Mouse (Mus musculus): Measurements from ENCODE around the gene Kcna6.

Kcna6 gene

DNA sequence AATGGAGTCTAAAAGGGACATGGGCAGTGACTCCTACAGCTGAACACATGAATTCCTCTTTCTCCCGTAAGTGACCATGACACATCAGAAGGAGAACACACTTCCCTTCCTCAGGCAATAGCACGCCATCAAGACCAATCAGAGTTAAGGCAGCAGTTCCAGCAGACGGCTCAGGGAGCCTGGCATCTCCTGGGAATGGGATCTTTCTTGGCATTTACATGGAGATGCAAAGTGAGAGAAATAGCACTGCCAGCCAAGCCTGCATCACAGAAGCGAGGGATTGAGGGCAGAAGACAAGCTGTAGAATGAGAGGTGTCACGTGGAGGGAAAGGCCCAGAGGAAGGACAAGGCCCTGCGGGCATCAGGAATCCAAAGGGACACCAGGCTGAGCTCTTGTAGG, 7.8 kb downstream of the Kcna6 start:
- no peak for DNase-seq

DNA sequence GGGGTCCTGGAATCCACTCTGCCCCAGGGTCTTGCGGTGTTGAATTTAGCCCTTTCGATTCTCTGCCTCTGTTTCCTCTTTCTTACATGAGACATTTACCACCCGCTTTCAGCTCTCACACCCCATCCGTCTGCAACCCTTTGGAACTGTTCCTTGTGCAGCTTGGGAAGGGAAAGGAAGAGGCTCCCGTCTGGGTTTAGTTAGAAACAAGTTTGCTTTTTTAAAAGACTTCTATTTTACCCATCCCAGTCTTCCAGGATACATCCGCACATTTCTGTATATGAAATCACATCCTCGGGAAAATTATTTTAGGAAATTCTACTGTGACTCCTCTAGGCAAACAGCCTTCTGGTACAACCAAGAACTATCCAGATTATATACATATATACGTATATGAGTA, 11.7 kb downstream of the Kcna6 start:
- DNase-seq: no peak

DNA sequence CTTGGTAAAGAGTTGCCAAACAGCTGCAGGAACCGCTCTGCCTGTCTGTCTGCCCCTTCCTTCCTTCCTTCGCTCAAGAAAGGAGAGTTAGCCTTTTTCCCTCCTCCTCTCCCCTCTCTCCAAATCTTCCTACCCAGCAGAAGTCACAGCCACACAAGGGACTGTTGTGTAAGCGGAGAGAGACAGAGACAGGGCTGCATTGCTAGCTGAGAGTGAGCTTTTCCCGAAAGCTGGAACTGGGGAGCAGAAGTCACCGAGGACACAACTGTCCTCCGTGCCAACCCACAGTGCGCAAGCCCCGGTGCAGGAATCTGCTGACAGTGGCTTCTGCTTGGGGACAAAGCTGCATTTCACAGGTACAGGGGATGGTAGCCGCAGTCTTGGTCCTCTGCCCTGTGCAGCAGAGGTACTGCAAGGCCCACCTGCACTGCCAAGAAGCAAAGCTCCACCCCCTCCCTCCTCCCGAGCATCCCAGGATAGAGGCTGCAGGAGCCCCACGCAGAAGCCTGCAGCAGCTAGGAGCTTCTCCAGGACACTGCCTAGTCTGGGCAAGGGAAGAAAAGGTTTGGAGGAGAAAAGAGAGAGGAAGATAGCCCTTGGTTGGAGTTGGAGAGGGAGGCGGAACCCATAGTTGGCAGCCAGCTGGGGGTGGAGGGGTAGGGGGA, 21.9 kb downstream of the Kcna6 start:
- no peak for DNase-seq

DNA sequence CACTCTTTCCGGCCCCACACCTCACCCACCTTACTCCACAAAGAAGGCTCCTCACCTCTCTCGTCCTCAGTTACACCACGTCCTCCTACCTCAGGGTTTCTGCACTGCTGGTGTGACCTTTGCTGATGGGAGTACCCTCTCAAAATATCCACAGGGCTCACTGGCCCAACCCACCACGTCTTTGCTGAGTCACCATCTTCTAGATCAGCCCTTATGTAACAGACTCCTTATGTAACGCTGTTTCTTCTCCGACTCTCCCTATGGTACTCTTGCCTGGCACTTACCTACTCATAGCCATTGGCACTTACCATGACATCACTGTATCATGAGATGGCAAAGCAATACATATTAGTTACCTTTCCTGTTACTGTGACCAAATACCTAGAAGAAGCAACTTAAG, 27.9 kb downstream of the Kcna6 start:
- DNase-seq: no peak

DNA sequence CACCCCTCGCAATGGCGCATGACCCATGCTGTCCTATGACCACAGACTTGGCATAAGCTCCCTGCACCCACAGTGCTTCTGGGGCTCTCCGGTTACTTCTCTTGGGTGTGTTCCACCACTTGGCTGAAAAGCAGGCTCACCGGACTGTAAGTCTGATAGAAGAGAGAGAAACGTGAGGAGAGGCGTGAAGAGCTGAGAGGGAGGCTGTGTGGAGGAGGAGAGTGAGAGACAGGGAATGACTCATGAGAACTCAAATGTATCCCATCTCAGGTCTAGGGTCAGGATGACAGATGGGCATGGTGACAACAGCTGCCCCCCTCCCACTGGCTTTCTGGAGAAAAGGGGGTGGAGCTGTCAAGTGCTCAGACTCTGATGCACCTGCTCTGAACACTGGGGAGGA, 34.5 kb downstream of the Kcna6 start:
- no peak for DNase-seq

DNA sequence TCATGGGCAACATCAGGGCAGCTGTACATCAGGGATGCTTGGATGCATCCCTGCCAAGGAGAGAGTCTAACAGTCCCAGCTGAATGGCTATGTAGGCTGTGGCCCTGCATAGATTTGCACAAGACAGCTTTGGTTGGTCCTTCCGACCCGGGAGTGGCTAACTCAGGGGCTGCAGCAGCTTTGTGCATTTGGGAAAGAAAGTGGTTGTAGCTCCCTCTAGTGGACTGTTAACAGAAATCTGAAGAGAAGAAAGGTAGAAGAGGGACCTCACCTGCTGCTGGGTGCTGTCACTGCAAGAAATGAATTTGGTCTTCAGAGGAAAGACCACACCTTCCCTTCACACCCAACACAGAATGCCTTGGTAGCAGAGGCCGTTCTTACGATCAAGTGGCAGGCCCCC, 36.0 kb downstream of the Kcna6 start:
- DNase-seq: peak; percentile 25

DNA sequence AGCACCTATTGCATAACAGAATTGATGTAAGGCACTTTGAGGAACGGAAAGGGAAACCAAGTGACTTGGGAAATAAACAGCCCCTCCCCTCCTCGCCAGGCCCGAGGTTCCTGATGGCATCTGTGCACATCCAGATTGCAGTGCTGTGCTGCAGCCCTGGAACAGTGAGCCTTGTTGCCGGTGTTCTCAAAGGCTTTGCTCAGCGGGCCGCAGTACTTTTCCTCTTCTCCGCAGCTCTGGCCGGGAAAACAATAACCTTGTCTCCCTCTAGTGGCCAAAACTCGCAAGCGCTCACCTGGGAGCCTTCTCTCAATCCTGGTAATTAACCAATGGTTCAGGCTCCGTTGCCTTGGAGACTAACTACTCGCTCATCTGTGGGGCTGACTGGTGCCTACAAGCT, 38.4 kb downstream of the Kcna6 start:
- DNase-seq: peak; percentile 91

DNA sequence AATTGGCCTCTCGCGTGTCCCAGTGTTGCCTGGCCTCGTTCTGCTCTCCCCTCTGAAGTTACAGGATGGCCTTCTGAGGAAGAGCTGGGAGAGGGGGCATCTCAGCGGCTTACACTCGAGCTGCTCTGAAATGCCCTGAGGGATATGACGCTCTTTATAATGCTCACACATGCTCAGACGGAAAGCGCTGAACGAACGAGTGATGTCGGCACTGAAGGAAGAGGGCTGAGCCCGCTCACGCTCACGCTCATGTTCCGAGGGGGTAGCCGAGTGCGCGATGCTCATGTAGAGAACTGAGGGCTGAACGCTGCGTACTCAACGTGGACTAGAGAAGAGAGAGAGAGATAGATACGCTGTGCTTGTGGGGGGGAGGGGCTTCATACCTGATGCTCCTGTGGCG, 39.3 kb downstream of the Kcna6 start:
- DNase-seq: no peak

DNA sequence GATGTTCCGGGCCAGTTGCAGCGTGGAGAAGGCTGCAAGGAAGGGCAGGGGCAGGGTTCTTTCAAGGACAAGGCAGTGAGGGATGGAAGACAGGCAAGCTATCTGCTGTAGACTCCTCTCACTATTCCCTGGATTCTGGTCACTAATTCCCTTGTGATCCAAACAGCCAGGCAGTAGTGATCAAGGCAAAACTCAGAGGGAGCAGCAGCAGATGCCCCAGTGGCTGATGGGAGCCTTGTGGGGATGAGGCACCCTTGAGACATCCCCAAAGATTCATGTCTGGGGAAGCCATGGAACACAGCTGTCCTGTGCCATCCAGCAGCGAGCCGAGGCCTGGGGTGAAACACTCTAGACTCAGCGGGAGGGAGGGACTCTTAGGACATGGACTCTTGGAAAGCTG, 40.5 kb downstream of the Kcna6 start:
- no peak for DNase-seq

DNA sequence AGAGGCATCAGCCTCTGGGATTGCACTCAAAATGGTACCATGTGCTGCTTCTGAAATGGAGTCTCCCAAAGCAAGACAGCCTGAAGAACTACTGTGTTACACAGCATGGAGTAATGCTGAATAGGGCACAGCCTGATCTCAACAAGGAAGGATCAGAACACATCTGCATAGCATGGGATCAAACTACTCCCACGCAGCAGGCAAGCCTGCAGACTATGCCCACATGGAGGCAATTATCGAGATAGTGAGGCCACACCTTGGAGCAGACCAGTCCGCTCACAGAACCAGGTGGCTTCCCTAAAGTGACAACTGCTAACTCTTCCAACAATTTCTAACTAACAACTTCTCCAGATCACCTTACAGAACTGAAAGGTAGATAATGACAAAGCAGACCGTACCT, 53.4 kb downstream of the Kcna6 start:
- no peak for DNase-seq

DNA sequence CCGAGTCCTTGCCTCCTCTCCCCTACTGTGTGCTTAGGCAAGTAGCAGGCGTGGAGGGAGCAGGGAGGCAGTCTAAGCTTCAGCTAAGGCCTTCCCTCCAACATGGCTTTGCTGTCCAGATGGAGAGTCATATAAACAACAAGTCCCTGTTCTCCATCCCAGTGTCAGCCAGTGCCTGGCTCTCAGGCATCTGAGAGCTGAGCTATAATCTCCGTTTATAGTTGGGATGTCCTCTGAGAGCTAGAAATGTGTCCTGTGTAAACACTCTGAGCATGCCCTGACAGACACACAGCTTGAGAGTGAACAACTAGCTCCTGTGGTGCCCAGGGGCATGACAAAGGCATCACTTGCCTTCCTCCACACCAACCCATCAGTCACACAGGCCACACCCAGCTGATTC, 55.3 kb downstream of the Kcna6 start:
- no peak for DNase-seq

DNA sequence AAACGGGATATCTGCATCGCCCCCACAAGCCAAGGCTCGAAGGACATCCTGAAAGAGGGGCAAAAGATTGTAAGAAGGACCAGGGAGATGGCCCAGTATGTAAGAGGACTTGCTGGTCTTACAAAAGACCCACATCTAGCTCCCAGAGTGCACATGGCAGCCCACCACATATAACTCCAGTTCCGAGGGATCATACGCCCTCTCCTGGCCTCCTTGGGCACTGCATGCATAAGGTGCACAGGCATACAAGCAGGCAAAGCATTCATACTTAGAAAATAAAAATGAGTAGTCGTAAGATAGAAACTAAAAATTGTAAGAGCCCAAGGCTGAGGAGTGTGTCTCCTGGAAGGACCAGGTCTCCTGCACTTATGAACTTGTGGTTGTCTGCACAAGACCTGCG, 61.5 kb downstream of the Kcna6 start:
- peak; percentile 21 for DNase-seq

DNA sequence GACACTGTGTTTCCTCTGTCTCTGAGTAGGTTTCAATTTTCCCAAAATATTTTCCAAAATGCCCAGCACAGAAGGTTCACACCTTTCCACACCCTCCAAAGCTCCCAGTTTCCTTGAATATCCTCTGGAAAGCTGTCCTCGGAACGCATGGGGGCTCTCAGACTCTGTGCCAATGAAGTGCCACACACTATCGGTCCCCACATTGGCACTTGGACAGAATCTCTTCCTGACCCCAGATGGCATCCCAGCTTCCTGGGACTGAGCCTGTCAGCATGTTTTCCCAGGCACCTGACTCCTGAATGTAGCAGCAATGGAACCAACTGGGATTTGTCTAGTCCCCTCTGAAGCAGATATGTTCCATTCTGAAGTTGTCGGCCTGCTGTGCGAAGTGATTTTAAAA, 73.5 kb downstream of the Kcna6 start:
- DNase-seq: peak; percentile 62

DNA sequence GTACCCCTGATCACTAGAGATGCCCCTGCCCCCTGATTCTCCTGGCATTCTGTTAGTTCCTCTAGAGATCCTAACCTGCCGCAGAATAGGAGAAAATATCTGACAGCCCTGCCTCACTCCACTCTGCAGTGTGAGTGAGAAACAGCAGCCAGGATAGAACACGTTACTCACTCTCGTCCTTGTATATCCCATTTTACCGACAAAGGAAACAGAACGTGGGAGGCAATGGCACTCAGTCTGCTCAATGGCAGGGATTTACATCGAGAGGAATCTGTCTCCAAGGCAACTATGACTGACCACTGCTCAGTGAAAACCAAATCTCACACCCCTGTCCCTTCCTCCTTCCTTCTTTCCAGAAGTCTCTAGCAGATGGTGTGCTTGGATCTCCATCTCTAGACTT, 74.4 kb downstream of the Kcna6 start:
- DNase-seq: no peak

DNA sequence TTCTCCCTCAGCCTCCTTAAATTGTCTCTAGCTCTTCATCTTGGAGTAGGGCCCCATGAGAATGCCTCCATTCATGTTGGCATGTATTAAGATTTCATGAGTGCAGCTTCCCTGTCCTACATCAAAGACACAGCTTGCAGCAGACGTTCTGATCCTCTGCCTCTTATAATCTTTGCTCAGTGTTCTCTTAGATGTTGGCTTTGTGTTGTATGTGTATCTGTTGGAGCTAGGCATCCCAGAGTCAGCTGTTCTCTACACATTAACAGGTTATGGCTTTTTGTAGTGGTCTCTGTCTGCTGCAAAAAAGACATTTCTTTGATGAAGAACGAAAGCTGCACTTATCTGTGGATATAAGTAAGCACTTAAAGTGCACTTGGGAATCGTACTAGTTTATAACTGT, 75.9 kb downstream of the Kcna6 start:
- DNase-seq: no peak
